Mouse (Mus musculus): ENCODE measurements around the gene Mybpc2.

Mybpc2 gene

GRCm38 (mm10) chr7:44525126-44525832 is 823 bp upstream of the Mybpc2 start:
- DNase-seq (ENCODE audit: low spot score in 2 of 2), result no peak

- DNase-seq (ENCODE audit: low spot score in 2 of 2), result no peak
Observed at GRCm38 (mm10) chr7:44523056-44523455, 1.4 kb downstream of the Mybpc2 start.

GRCm38 (mm10) chr7:44521710-44522109 is 2.7 kb downstream of the Mybpc2 start:
- DNase-seq (ENCODE audit: low spot score in 2 of 2), result no peak

GRCm38 (mm10) chr7:44520990-44521389 is 3.5 kb downstream of the Mybpc2 start:
- DNase-seq (ENCODE audit: low spot score in 2 of 2), result no peak

- no peak for DNase-seq (ENCODE audit: low spot score in 2 of 2)
Observed at GRCm38 (mm10) chr7:44519240-44519913, 5.1 kb downstream of the Mybpc2 start.

GRCm38 (mm10) chr7:44507491-44507890 is 17.0 kb downstream of the Mybpc2 start:
- DNase-seq (ENCODE audit: low spot score in 2 of 2), result no peak

- peak; percentile 59 to 73 for DNase-seq (ENCODE audit: low spot score in 2 of 2)
Observed at GRCm38 (mm10) chr7:44501563-44502115, 22.8 kb downstream of the Mybpc2 start.

- no peak for DNase-seq (ENCODE audit: low spot score in 2 of 2)
Observed at GRCm38 (mm10) chr7:44500046-44500445, 24.4 kb downstream of the Mybpc2 start.

- no peak for DNase-seq (ENCODE audit: low spot score in 2 of 2)
Observed at GRCm38 (mm10) chr7:44498922-44499321, 25.5 kb downstream of the Mybpc2 start.

GRCm38 (mm10) chr7:44497361-44498055 is 26.9 kb downstream of the Mybpc2 start:
- no peak for DNase-seq (ENCODE audit: low spot score in 2 of 2)

GRCm38 (mm10) chr7:44496771-44497109 is 27.7 kb downstream of the Mybpc2 start:
- DNase-seq (ENCODE audit: low spot score in 2 of 2), result no peak

GRCm38 (mm10) chr7:44495992-44496770 is 28.3 kb downstream of the Mybpc2 start, which contains the start of the genes Emc10 and Fam71e1:
Emc10 (minus strand) TSS chr7:44496529.
Fam71e1 (plus strand) TSS chr7:44496581.
- peak; percentile 96 to 99 for DNase-seq (ENCODE audit: low spot score in 2 of 2)

- no peak for DNase-seq (ENCODE audit: low spot score in 2 of 2)
Observed at GRCm38 (mm10) chr7:44495086-44495485, 29.4 kb downstream of the Mybpc2 start.

- no peak for DNase-seq (ENCODE audit: low spot score in 2 of 2)
Observed at GRCm38 (mm10) chr7:44494681-44495080, 29.8 kb downstream of the Mybpc2 start.

- DNase-seq (ENCODE audit: low spot score in 2 of 2), result no peak
Observed at GRCm38 (mm10) chr7:44492166-44492826, 32.2 kb downstream of the Mybpc2 start.

- DNase-seq (ENCODE audit: low spot score in 2 of 2), result no peak
Observed at GRCm38 (mm10) chr7:44491391-44491790, 33.1 kb downstream of the Mybpc2 start.

GRCm38 (mm10) chr7:44490281-44490680 is 34.2 kb downstream of the Mybpc2 start:
- DNase-seq (ENCODE audit: low spot score in 2 of 2), result no peak

- no peak for DNase-seq (ENCODE audit: low spot score in 2 of 2)
Observed at GRCm38 (mm10) chr7:44488545-44488944, 35.9 kb downstream of the Mybpc2 start.

GRCm38 (mm10) chr7:44487936-44488335 is 36.5 kb downstream of the Mybpc2 start:
- DNase-seq (ENCODE audit: low spot score in 2 of 2), result no peak

- DNase-seq (ENCODE audit: low spot score in 2 of 2), result no peak
Observed at GRCm38 (mm10) chr7:44486927-44487575, 37.4 kb downstream of the Mybpc2 start.
